Mouse (Mus musculus): Measurements from ENCODE around the gene Zfp827.

Gene Zfp827

DNA sequence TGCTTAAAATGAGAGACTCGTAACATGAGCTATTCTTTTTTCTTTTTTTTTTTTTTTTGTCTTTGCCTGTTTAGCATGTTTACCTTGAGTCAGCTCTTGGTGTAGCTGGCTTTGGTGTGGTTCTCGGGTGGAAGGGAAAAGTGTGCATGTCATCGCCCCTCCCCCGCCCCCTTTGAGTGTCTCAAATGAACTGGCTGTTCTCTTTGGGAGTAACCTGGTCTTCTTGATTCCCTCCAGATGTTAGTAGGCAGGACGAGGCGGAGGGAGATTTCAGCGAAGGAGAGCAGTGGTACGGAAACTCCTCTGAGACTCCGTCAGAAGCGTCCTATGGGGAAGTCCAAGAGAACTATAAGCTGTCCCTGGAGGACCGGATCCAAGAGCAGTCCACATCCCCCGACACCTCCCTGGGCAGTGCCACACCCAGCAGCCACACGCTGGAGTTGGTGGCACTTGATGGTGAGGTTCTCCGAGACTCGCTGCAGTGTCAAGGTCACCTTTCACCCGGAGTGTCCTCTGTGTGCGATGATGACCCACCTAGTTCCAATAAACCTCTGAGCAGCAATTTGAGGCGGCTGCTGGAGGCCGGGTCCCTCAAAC, 31.9 kb downstream of the Zfp827 start:
- CTCF ChIA-PET, result no interaction called here

DNA sequence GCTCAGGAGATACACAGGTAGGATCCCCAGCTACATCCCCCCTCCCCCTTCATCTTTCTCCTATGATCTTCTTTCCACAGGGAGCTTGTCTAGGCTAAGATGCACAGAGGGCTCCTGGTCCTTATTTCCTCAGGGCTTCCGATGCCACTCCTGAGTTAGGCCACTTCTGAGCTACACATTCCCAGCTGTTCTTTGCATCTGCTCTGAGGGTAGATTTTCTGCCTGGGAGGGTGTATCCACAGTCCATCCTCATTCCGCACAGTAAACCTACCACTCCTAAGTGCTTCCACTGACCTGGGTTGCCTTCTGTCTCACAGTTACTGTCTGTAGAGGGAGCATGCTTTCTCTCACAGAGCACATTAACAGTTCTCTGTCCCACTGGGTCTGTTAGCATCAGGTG, 37.7 kb downstream of the Zfp827 start:
- CTCF ChIA-PET, result no interaction called here

DNA sequence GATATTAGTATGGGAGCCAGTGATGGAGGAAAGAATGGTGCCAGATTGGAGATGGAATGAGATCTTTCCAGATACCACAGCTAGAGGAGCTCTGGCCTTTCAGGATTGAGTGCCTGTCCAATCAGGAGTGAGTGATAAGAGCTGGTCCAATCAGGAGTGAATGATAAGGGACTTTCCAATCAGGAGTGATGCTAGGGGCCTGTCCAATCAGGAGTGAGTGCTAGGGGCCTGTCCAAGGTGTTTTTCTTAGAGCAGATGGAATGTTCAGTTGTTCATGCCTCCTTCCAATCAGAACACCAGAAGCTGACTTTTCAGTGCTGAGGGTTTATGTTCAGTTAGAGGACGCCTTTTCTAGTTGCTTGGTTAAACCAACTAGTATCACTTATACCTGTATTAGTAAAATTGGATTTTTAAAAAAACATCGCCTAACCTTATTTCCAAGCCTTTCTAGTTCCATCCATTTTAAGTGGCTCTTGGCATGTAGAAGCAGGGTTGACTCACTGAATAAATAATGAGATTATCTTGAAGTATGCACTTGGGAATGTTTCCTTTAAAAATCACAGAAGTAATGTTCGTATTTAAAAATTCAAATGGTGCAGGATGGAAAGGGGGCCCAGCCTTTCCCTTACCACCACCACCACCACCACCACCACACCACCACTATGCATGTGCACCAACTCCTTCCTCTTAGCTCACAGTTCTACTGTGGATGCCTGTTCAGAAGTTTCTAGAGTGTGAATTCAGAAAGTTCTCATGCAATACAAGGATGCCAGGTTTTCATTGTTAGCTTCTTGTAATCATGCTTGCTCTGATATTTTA, 39.8 kb downstream of the Zfp827 start:
- CTCF ChIA-PET, result no interaction called here

DNA sequence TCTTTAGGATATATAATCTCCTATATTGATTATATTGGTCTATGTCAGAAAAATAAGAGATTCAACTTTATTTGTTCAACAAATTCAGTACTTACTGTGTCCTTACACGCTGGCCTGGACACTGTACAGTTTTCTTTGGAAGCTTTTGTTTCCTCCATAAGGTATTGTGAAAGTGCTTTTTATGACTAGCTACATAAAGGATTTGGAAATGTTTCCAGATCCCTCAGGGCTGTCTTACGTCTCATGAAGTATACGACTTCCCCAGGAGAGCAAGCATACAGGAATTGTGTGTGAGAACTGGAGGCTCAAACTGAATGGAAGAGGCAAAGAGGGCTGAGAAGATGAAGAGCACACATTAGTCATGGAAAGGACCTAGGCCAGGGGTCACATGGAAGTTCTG, 45.1 kb downstream of the Zfp827 start:
- CTCF ChIA-PET, result interaction anchor here (0.6 kb wide), 1 partner anchor 142 kb away, joined by 4 read pairs; no protein-coding TSS in a partner anchor

DNA sequence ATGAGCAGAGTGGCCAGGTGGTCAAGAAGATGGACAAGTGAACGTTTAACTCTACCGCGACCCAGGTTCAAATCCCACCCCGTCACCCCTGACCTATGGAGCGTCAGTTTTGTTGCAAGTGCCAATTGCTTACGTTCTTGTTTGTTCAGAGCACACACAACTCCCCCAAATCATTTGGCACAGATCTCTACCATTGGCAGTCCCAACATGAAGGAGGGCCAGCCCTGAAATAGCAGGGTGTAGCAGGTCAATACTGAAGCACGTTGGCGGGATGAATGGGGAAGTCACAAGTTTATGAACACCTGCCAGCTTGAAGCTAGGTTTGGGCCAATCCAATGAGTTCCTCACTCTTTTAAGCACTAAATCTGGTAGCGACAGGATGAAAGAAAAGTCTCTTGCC, 46.7 kb downstream of the Zfp827 start:
- CTCF ChIA-PET, result no interaction called here

DNA sequence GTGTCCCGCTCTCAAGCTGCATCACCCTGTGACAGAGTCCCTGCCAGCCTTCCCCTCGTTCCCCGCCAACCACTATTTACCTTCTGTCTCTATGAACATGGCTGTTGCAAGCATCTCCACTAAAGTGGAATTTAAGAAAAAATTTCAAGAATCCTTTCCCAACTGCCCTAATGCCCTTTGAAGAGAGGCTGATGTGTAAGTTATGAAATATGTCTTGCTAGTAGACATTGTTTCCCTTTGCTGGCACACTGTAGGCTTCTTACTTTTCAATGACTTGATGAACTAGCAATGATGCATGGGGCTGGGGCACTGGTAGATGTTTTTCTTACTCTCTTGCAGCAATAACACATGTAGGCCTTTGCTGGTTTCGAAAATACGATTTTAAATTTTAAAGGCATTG, 49.0 kb downstream of the Zfp827 start:
- CTCF ChIA-PET, result no interaction called here

DNA sequence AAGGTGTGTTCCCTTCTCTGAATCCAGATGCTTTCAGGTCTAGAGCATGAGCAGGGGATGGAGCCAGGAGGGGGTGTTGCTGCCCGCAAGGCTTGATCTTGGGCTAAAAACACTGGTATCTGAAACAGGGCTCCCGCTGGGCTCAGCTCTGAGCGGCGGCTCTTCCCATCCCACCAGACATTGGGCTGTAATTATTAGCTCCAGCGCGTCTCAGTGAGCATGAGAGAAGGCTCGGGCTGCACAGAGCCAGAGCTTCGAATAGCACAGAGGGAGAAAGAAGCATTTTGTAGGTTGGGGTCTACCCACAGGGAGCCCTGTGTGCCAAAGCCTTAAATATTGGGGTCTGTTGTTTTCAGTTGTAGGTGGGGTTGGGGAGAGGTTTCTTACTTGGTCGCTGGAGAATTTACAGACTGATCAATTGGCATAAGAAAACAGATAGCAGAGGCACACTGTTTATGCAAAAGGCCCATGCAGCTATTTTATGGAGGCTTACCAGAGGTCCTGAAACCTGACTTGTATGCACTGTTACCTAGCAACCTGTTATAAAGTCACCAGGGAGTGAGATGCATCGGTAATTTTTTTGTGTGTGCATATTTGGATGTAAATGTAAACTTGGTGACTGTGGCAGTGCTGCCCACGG, 50.4 kb downstream of the Zfp827 start:
- CTCF ChIA-PET, result no interaction called here

DNA sequence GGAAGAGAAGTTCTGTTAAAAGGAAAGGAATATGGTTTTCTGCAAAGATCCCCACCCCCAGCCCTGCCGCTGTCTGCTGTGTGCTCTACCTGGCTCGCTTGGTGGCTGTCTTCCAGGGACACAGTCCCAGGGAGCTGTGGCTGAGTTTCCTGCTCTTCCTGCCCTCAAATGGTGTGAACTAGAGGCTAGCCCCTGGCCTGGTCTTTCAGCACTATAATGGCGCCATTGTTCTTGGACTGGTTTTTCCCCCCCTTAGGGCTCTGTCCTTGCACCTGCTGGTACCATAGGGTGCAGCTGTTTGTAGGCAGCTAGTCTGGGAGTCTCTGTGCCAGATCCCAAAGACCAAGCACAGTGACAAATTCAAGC, 50.9 kb downstream of the Zfp827 start:
- CTCF ChIA-PET, result no interaction called here

DNA sequence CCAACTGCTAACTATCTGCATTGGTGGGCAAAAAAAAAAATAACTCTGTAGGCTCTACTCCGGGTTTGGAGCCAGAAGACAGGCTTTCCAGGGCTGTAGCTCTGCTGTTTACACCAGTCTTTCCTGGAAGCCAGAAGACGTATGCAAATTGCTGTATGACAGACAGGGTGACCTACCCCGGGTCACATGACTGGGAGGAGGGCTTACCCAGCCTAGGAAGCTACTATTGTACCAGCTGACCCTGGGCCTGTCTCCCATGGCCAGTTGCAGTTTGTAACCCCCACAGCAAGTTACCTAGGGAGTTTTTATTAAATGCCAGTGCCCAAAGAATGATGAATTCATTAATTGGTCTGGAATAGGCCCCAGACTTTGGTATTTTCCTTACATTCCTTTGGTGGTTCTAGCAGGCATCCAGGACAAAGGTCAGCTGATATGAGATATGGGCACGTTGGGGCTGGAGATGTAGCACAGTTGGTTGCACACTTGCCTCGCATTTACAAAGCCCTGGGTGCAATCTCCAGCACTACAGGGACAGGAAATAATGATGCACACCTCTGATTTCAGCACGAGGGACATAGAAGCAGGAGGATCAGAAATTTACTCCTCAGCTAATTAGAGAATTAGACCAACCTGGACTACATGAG, 52.0 kb downstream of the Zfp827 start:
- CTCF ChIA-PET, result no interaction called here

DNA sequence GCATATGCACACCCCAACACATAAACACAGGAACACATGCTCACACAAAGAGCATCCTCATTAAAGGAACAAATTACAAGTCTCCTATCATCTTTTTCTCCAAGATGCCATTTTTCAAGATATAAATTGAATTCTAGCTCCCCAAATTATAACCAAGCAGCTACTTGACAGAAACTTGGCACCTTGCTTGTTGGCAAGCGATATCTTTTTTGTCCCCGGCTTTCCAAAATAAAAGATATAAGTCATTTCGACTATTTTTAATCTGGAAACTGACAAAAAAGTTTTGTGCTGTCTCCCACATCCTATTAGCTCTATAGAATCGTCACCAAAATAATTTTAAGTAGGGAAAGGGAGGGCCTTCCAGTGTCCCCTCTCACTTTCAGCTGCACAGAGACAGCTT, 53.1 kb downstream of the Zfp827 start:
- CTCF ChIA-PET, result no interaction called here

DNA sequence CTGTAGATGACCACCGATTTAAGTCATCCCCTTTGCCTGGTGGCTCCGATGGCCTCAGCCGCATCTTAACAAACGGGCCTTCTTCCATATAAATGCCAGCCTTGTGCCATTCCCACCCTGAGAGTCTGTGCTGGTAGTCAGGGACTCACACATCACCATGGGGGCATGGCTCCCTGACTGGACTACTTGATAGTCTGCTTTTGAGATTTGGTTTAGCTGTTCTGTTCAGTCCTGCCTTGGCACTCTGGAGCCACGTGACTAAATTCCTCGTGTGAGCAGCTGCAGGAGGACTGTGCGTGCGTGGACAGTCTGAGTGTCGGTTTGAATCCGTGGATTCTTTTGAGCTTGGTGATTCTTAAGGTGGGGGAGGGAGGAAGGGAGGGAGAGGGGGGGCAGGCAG, 53.7 kb downstream of the Zfp827 start:
- CTCF ChIA-PET, result no interaction called here

DNA sequence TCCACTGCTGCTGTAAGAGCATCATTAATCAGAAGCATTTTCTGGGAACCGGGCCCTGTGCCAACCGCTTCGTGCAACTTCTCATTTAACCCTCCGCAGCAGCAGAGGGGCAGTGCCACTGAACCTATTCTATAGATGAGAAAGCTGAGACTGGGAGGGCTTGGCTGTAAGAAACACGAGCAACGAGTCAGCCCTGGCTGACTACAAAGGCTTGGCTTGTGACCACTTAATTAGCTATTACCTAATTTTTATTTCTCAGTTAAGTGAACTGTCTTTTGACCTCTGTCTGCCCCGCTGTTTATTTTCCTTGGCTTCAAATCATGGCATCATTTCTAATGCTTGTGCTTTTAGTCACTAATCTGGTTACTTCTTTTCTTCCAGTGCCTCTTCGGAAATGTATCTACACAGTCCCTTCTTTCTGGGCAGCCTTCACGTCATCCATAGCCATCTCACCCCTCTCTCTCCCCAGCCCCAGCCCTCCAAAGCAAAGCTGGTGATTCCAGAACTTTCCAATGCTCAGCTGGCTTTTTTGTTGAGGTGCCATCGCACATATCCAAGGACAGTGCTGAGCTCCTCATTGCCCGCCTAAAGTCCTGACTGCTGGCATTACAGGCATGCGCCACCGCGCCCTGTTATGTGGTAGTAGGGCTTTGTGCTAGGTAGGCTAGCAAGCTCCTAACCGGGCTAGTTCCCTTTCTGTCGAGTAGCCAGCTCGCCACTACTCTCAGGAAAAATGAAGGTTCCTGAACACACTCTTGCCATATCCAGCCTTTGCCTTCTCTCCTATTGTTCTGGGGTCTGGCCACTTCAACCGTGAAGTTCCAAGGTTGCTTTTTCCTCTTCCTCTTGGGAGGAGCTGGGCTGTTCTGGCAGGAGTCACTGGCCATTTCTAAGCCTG, 55.5 kb downstream of the Zfp827 start:
- CTCF ChIA-PET, result no interaction called here

DNA sequence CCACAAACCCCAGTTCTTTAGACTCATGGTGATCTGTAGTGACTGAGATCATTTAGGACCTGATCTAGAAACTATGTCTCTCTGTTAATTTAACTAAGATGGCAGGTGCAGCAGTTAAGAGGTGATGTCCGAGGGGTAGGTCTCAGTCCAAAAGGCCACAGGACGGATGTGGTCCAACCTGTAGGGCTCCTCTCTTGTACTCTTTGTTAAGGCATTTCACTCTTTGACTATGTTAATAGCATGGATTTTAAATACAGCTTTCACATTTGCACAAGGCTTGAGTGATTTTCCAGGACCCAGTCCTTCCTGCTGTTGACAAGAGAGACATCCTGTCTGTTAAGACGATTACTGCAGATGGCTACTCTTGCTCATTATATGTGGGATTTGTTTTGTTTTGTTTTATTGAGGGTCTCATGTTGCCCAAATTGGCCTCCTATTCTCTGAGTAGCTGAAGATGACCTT, 56.2 kb downstream of the Zfp827 start:
- CTCF ChIA-PET, result no interaction called here

DNA sequence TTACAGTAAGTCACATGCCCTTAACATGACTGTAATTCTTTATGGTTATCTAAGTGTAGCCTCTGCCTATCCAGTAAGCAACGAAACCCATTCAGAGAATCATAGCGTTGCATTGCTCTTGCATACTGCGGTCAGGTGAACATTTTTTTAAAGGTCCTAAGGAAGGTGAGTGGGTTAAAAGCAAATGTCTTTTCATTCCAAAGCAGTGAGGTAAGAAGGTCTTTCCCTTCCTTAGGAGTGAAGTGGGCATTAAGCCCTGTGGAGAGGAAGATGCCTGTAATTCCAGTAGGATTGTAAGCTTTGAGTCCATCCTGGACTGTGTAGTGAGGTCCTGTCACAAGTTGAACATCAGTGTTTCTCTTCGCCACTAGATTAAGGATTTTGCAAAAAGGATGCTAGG, 66.2 kb downstream of the Zfp827 start:
- CTCF ChIA-PET, result no interaction called here

DNA sequence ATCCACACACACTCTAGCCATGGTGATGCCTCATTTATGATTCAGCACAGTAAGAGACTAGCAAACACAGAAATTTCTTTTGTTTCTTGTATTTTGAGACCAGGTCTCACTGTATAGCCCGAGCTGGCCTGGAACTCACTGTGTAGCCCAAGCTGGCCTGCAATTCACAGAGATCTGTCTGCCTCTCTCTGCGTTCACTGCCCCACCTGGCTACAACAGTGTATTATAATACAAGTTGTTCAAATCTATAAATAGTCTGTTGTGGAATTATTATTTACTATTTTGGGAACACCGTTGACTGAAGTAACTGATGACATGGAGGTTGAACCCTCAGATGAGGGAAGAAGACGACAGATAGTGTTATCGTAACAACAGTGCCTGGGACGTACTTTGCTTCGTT, 66.9 kb downstream of the Zfp827 start:
- CTCF ChIA-PET, result no interaction called here

DNA sequence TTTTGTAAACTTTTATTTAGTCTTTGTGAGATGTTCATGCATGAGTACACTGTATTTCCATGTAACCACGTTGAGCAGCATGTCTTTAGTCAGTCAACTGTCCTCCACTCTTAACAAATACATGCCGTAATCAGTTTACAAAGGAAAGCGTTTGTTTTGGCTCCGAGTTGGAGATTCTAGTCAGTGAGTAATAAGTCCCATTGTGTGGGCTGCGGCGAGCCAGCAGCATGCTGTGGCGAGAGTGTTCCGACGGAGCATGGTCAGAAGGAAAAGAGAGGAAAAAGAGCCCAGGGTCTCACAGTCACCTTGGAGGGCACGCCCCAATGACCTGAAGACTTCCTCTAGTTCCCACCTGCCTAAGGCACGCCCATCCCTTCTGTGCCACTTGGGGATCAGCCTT, 68.7 kb downstream of the Zfp827 start:
- CTCF ChIA-PET, result no interaction called here

DNA sequence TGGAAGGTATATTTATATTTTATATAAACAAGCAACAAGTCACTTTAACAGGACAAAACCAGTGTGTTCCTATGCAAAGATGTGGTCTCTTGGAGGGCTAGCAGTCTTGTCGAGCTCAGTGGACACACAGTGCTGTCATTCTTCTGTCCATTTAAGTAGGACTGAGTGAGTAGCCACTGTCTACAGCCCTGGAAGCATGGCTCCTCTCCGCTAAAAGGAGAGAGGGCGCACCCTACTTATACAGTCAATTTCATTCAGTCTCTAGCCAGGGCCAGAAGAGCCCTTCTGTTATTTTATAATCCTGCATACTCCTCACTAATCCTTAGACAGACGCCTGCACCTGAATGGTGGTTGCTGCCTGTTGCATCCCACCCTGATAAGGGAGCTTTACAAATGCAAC, 74.5 kb downstream of the Zfp827 start:
- CTCF ChIA-PET, result no interaction called here

DNA sequence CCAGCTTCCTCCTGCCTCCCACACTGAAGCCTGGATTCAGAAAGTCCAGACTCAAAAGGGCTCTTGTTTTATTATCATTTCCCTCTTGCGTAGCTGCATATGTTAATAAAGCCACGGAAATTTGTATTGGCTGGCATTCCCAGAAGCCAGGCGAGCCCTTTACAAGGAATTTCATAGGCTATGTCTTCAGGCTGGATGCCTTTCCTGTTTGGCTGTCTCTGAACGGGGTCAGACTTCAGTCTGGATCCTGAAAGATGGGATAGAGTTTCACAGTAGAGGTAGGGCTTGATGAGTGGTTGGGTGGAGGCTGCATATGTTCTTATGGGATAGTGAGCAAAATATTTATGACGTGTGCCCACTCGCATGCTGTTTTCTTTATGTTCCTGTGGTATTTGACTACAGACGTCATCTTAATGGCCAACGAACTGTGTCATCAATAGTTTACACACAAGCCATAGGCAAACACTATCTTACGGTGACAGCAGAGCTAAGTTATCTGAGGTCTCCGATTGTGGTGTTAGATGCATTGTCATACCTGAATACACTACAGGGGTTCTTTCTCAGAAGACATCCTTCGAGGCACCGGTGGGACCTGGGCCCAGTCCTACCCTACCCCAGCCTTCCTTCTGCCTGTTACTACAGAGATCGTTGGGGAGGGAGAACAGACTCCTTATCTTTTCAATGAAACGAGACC, 75.1 kb downstream of the Zfp827 start:
- CTCF ChIA-PET, result no interaction called here

DNA sequence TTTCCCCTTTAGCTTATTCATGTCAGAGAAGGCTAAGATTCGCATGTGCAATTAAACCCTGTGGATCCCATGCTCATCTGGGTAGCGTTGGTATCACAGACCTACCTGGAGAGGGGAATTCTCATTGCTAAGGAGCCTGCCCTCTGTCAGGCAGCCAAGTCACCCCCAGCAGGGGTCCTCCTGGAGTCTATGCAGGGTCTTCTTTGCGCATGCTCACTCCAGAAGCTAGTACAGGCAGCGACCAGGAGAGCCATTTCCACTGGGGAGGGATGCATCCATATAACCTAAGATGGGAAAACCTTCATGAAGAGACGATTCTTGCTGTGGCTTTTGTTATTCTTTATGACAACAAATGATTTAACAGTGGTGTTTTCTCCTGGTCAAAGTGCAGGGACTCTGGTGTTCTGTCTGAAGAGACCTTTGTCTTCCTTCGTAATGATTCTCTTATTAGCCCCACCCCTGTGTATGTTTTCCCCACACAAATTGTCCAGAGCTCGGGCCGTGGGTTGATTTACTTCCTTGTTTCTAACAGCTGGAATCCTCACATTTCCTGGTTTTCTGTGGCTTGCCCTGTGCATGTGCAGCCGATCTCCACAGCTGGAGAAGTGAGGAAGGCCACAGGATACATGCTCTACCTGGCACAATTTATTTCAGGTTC, 75.8 kb downstream of the Zfp827 start:
- CTCF ChIA-PET, result no interaction called here

DNA sequence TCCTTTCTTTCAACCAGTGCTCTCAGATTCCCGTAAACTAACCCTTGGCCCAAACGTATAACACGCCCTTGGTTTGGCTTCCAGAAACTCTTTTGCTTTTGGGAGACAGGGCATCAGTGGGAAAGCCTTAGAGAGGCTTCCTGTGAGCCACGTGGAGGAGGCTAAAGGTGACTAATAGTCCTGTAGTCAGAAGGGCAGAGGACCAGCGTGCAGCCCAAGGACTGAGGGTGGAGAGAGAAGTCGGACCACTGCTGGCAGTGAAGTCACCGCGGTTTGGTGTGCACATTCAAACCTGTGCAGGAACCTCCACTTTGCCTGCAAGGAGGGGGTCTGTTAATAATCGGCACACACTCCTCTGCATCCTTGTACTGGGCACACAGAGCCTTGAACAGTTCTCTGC, 76.4 kb downstream of the Zfp827 start:
- CTCF ChIA-PET, result no interaction called here

DNA sequence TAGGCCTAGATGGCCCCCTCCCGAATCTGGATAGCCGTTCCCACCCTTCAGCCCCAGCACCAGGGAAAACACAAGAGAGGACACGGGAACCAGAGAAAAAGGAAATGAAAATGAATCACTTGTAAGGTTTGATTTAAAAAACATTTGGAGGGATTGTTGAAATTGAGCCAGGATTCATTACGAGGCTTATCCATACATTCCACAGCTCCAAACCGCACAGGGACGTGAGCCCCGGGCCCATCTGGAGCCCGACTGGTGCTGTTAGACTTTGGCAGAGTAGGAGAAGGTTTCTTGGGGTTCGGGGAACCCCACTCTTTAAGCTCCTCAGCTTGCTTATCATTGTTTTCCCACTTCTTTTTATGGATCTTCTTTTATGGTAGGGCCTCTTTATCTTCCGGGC, 76.9 kb downstream of the Zfp827 start:
- CTCF ChIA-PET, result no interaction called here

Data from spleen, embryonic (tissue).